Mouse (Mus musculus): ENCODE measurements around the gene Stard3nl.
"Not testable (repeated sequence)": the region's sequence is repeated elsewhere in the genome, so short reads cannot be mapped to it uniquely, and the experiment has no call there.

Gene Stard3nl

DNA sequence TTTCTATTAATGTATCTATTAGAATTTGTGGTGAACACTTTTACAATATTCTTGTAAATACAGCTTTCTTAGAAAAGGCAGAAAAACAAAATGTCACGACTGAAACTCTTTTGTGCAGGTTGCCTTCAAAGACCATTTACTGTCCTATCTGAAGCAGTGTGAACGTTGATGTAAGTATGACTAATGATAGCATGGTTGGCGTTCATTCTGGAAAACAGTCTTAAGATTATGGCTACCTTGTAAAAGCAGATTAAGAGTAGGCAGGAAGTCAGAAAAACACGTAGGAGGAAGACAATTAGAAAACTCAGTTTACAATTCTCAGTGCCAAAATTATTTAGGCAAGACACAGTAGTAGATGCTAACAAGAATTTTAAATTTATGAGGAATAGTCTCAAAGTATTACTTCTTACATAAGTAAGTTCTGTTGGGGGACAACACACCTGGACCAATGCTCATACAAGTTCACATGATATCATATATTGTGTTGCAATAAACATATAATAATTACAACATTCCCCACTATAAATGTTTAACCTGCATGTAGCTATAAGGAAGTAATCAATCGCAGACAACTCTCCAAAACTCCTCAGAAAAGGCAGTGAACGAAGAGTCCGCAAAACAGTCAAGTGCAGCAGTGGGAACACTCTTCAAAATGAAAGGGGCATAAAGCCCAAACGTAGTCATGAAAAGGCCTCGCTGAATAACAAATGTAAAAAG is 14.3 kb downstream of the Stard3nl start:
- DNase-seq (ENCODE audit: low spot score): no peak

DNA sequence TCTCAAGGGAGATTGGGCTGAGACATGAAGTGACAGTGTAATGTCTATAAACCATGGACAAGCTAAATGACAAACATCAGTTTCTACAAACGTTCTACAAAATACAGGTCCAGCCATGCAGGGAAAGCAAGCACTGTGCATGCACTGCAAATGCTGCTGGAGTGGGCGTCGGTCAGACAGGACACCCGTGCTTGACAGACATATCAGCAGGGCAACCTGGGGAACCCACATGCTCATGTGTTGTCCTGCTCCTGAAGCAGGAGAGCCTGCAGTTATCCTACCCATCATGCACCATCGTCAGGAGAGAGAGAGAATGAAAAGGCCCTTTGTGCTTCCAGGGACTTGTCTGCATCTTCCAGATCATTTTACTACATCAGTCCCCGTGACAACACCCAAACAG is 16.3 kb downstream of the Stard3nl start:
- no peak for DNase-seq (ENCODE audit: low spot score)

DNA sequence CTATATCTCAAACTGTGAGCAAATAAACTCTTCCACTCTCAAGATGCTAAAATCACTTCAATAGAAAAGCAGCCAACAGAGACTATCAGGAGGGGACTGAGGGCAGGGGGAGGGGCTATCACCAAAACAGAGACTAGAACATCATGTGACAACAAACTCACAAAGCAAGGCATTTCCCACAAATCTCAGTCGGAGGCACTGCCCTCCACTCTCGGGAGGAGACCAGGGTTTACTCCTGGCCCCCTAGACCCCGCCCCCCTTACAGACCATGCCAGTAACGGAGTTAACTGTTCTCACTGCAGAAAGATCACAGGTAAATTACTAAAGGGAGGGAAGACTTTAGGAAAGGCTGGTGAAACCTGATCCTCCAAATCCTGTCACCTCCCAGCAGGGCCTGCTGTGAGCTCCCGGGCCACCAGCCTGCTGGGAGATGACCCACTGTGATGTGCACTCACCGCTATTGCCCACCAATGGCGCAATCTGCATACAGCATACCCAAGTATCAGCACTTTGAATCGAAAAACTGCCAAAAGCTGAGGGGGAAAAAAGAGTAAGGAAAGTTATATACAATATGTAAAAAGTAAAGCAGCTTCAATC is 23.4 kb downstream of the Stard3nl start:
- DNase-seq (ENCODE audit: low spot score): no peak

GRCm38 (mm10) chr13:19368817-19369216 is 26.8 kb downstream of the Stard3nl start:
- DNase-seq (ENCODE audit: low spot score): no peak

DNA sequence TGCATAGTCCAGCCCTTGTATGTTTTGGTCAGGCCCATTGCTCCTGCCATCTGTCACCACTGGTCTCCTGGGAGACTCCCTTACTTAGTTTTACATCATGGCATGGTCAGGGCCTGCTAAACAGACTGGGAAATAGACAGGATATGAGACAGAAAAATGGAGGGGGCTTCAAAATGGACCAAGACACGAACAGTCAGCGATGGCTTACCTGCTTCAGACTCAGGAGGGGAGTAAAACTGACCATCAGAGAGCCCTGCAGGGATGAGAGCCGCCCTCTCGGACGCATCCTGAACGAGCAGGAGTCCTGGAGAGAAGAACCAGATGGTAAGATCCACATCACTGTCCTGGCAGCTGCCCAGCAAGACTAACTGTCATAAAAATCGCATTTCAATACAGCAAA is 28.1 kb downstream of the Stard3nl start:
- DNase-seq (ENCODE audit: low spot score): no peak

- no peak for DNase-seq (ENCODE audit: low spot score)
Measured at GRCm38 (mm10) chr13:19366866-19367265, 28.7 kb downstream of the Stard3nl start.

GRCm38 (mm10) chr13:19365596-19365995 is 30.0 kb downstream of the Stard3nl start:
- DNase-seq (ENCODE audit: low spot score): no peak

DNA sequence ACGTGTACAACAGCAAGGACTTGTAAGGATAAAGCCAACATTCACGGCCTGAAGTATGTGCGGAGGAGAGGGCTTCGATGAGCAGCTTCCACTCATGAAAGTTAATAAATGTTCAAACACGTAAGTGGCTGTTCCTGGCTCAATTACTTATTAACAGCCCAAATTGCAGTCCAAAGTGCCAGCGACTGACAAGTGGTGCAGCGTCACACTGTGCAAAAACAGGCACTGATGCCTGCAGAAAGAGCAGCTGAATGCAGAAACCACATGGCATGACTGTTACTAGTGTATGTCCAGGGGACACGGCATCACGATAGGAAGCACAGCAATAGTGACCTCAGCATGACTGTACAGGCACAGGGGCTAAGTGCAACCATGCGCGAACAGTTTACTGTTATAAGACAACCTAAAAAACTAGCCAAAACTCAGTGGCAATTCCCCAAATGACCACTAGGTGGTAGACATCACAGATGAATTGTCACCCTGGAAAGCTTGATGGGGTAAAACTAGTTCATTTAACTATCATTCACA is 31.3 kb downstream of the Stard3nl start:
- DNase-seq (ENCODE audit: low spot score): no peak

GRCm38 (mm10) chr13:19362358-19362757 is 33.2 kb downstream of the Stard3nl start:
- no peak for DNase-seq (ENCODE audit: low spot score)

DNA sequence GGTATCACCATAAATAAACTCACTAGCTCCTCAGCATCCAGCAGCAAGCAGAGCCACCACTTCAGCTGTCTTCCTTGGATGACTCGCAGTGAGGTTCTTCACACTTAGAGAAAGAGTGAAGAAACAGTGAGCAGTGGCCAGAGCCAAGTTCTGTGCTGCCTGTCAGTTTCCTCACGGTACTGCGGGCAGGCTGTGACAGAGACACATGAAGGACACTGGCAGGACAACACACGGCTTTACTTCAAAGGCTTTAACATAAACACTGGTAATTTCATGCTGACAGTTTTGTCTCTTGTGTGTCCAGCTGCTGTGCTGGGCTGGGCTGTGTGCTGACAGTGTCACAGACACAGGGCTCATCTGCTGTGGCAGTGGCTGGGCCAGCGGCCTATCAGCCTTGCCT is 37.6 kb downstream of the Stard3nl start:
- no peak for DNase-seq (ENCODE audit: low spot score)

- DNase-seq (ENCODE audit: low spot score): no peak
Measured at GRCm38 (mm10) chr13:19357301-19357700, 38.3 kb downstream of the Stard3nl start.

DNA sequence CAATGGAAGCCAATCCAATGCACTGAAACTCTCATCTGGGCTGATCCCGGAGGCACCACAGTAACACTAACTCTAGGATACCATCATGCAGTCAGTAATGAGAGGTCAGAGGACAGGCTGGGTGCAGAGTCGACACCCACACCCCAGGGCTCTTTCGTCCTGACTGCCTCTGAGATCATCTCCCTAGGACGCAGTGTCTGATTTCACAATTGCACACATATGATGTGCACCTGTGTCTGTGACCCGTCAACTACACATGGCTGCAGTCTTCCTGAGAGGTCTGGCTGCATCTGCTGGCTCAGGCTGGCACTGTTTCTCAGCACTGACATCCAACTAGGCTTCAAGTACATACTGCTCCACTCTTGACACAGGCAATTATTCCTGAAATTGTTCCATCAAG is 38.9 kb downstream of the Stard3nl start:
- no peak for DNase-seq (ENCODE audit: low spot score)

DNA sequence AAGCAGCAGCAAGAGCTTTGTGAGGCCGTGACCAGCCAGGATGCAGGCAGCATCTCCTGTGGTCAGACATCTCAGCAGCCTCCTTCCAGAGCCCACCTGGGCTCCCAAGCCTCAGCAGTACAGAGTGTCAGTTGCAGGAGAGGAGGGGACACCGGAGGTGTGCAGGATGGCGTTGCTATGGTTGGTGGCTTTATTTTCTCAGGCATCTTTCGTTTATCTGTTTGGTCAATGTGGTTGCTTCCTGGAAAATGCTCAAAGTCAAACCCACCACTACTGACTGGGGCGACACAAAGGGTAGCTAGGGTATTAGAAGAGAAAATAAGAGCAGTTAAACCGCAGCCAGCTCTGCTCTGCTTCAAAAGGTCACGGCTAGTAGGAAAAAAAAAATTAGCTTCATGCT is 39.5 kb downstream of the Stard3nl start:
- no peak for DNase-seq (ENCODE audit: low spot score)

DNA sequence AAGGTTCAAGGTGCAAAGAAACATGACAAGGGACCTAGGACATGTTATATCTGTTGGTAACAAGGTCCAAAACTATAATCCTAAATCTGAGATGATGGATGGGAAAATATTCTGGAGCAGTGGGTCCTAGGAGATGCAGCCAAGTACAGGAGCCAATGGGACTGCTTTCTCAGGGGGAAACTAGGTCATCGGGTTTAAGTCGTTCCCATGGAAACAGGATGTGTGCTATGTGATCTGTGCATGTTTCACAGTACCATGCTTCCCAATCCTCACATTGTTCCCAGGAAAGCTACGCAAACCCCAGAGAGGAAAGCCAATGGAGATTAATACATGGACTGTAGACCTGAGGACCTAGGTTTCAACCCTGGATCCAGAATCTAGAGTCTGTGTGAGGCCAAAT is 42.8 kb downstream of the Stard3nl start:
- no peak for DNase-seq (ENCODE audit: low spot score)

GRCm38 (mm10) chr13:19340356-19340755 is 55.2 kb downstream of the Stard3nl start:
- DNase-seq (ENCODE audit: low spot score): not testable (repeated sequence)

- DNase-seq (ENCODE audit: low spot score): not testable (repeated sequence)
Measured at GRCm38 (mm10) chr13:19336310-19336709, 59.3 kb downstream of the Stard3nl start.

Data from testis, postnatal 14 days (tissue).